Mouse (Mus musculus) forebrain, embryonic 12.5 days (tissue): ENCODE measurements at regions not wholly inside any gene's neighbourhood (a gene's known extent, or its start where the extent isn't known, plus 50 kb on each side); places are given as distances from the start of the nearest gene placed in this dataset.

Source experiments
- ATAC-seq: fragments of 200-750 bp; cut with Nextera tagmentation; 2 replicates; pipeline ENCODE4 v1.8.0; 2017; ENCODE audit warnings: moderate TSS enrichment; ENCODE audit not compliant: low FRiP score
- H3K27ac ChIP-seq: fragments of 300-500 bp; sonication (generic); 2 replicates; pipeline ENCODE4 v1.5.1; 2016; ENCODE audit warnings: mild to moderate bottlenecking
- H3K27me3 ChIP-seq: fragments of 300-500 bp; sonication (generic); 2 replicates; pipeline ENCODE4 v1.6.1; 2016; ENCODE audit warnings: mild to moderate bottlenecking
- H3K36me3 ChIP-seq: fragments of 300-500 bp; sonication (generic); replicated peaks from 2 replicates; pipeline ENCODE4 v1.6.1; 2016; ENCODE audit warnings: mild to moderate bottlenecking
- H3K4me1 ChIP-seq: fragments of 300-500 bp; sonication (generic); 2 replicates; pipeline ENCODE4 v1.6.1; 2016
- H3K4me2 ChIP-seq: fragments of 300-500 bp; sonication (generic); 2 replicates; pipeline ENCODE4 v1.6.1; 2016; ENCODE audit warnings: mild to moderate bottlenecking, moderate library complexity
- H3K4me3 ChIP-seq: fragments of 300-500 bp; sonication (generic); replicated peaks from 2 replicates; pipeline ENCODE4 v1.5.1; 2016; ENCODE audit warnings: mild to moderate bottlenecking
- H3K9ac ChIP-seq: fragments of 300-500 bp; sonication (generic); 2 replicates; pipeline ENCODE4 v1.6.1; 2016; ENCODE audit warnings: mild to moderate bottlenecking
- H3K9me3 ChIP-seq: fragments of 300-500 bp; sonication (generic); 2 replicates; pipeline ENCODE4 v1.6.1; 2016
- WGBS: fragments of 180-500 bp; shearing (Covaris S2); methylation state at CpG from one replicate; pipeline ENCODE4 v1.1.7; 2016; 5-methylcytosine and 5-hydroxymethylcytosine counted together

- H3K4me2 ChIP-seq, result no peak overlapping the region
- H3K27ac ChIP-seq, result no peak overlapping the region
- no peaks in the 10 kb centered on the region for H3K9me3 ChIP-seq
- no peaks in the 10 kb centered on the region for H3K36me3 ChIP-seq
- H3K4me3 ChIP-seq, result no peak overlapping the region
- no peak overlapping the region for H3K9ac ChIP-seq
- H3K27me3 ChIP-seq, result no peaks in the 10 kb centered on the region
- no peaks in the 10 kb centered on the region for H3K4me1 ChIP-seq
- WGBS, result 84% methylated on average over 5 of the region's 5 CpGs
- ATAC-seq, result no peak
Observed at GRCm38 (mm10) chr15:16404077-16404476, 324.5 kb upstream of the Cdh9 start.

GRCm38 (mm10) chr15:16406203-16406602, 322.4 kb upstream of the Cdh9 start:
- H3K9me3 ChIP-seq, result no peaks in the 10 kb centered on the region
- no peak overlapping the region for H3K27ac ChIP-seq
- no peak overlapping the region for H3K9ac ChIP-seq
- no peaks in the 10 kb centered on the region for H3K27me3 ChIP-seq
- H3K4me1 ChIP-seq, result no peaks in the 10 kb centered on the region
- no peak overlapping the region for H3K4me3 ChIP-seq
- H3K36me3 ChIP-seq, result no peaks in the 10 kb centered on the region
- no peak overlapping the region for H3K4me2 ChIP-seq
- ATAC-seq, result no peak

GRCm38 (mm10) chr15:16411686-16412085, 316.9 kb upstream of the Cdh9 start:
- ATAC-seq, result no peak
- H3K9ac ChIP-seq, result no peak overlapping the region
- no peaks in the 10 kb centered on the region for H3K9me3 ChIP-seq
- no peaks in the 10 kb centered on the region for H3K4me1 ChIP-seq
- H3K36me3 ChIP-seq, result no peaks in the 10 kb centered on the region
- H3K4me3 ChIP-seq, result no peak overlapping the region
- WGBS, result 92% methylated on average over 1 of the region's 1 CpGs
- no peak overlapping the region for H3K4me2 ChIP-seq
- no peaks in the 10 kb centered on the region for H3K27me3 ChIP-seq
- no peak overlapping the region for H3K27ac ChIP-seq

- H3K4me2 ChIP-seq, result no peak overlapping the region
- no peak overlapping the region for H3K4me3 ChIP-seq
- no peak for ATAC-seq
- WGBS, result 74% methylated on average over 3 of the region's 3 CpGs
- H3K4me1 ChIP-seq, result no peaks in the 10 kb centered on the region
- no peaks in the 10 kb centered on the region for H3K36me3 ChIP-seq
- no peaks in the 10 kb centered on the region for H3K27me3 ChIP-seq
- H3K9ac ChIP-seq, result no peak overlapping the region
- H3K27ac ChIP-seq, result no peak overlapping the region
- H3K9me3 ChIP-seq, result no peaks in the 10 kb centered on the region
Observed at GRCm38 (mm10) chr15:16417719-16418118, 310.8 kb upstream of the Cdh9 start.

GRCm38 (mm10) chr15:16423019-16423418, 305.5 kb upstream of the Cdh9 start:
- H3K4me2 ChIP-seq, result no peak overlapping the region
- no peak overlapping the region for H3K9ac ChIP-seq
- no peak overlapping the region for H3K27ac ChIP-seq
- no peak for ATAC-seq
- no peaks in the 10 kb centered on the region for H3K27me3 ChIP-seq
- WGBS, result 84% methylated on average over 3 of the region's 3 CpGs
- no peaks in the 10 kb centered on the region for H3K4me1 ChIP-seq
- H3K9me3 ChIP-seq, result no peaks in the 10 kb centered on the region
- no peak overlapping the region for H3K4me3 ChIP-seq
- H3K36me3 ChIP-seq, result no peaks in the 10 kb centered on the region

- no peak for ATAC-seq
- Histone ChIP-seq H3K27me3 (no peaks in the 10 kb centered on the region), H3K9me3 (no peaks in the 10 kb centered on the region), H3K9ac (no peak overlapping the region), H3K36me3 (no peaks in the 10 kb centered on the region), H3K4me3 (no peak overlapping the region), H3K4me2 (no peak overlapping the region), H3K27ac (no peak overlapping the region), H3K4me1 (no peaks in the 10 kb centered on the region)
Observed at GRCm38 (mm10) chr15:16446631-16447030, 281.9 kb upstream of the Cdh9 start.

GRCm38 (mm10) chr15:16491238-16491637, 237.3 kb upstream of the Cdh9 start:
- 5% methylated on average over 3 of the region's 3 CpGs for WGBS
- no peaks in the 10 kb centered on the region for H3K36me3 ChIP-seq
- no peak overlapping the region for H3K4me3 ChIP-seq
- H3K27me3 ChIP-seq, result no peaks in the 10 kb centered on the region
- no peak overlapping the region for H3K27ac ChIP-seq
- H3K9ac ChIP-seq, result no peak overlapping the region
- no peaks in the 10 kb centered on the region for H3K9me3 ChIP-seq
- no peak for ATAC-seq
- H3K4me1 ChIP-seq, result no peaks in the 10 kb centered on the region
- H3K4me2 ChIP-seq, result no peak overlapping the region

- Histone ChIP-seq H3K9ac (no peak overlapping the region), H3K27me3 (no peaks in the 10 kb centered on the region), H3K9me3 (no peaks in the 10 kb centered on the region), H3K36me3 (no peaks in the 10 kb centered on the region), H3K27ac (no peak overlapping the region), H3K4me3 (no peak overlapping the region), H3K4me2 (no peak overlapping the region), H3K4me1 (no peaks in the 10 kb centered on the region)
- WGBS, result 51% methylated on average over 2 of the region's 2 CpGs
- ATAC-seq, result no peak
Observed at GRCm38 (mm10) chr15:16492871-16493270, 235.7 kb upstream of the Cdh9 start.

GRCm38 (mm10) chr15:16520556-16520955, 208.0 kb upstream of the Cdh9 start:
- no peak for ATAC-seq
- Histone ChIP-seq H3K9ac (no peak overlapping the region), H3K4me2 (no peak overlapping the region), H3K27me3 (no peaks in the 10 kb centered on the region), H3K4me3 (no peak overlapping the region), H3K27ac (no peak overlapping the region), H3K36me3 (no peaks in the 10 kb centered on the region), H3K4me1 (no peaks in the 10 kb centered on the region), H3K9me3 (no peaks in the 10 kb centered on the region)
- 77% methylated on average over 4 of the region's 4 CpGs for WGBS

- no peaks in the 10 kb centered on the region for H3K4me1 ChIP-seq
- WGBS, result 90% methylated on average over 6 of the region's 6 CpGs
- H3K4me2 ChIP-seq, result no peak overlapping the region
- H3K36me3 ChIP-seq, result no peaks in the 10 kb centered on the region
- no peak overlapping the region for H3K9ac ChIP-seq
- H3K4me3 ChIP-seq, result no peak overlapping the region
- no peaks in the 10 kb centered on the region for H3K9me3 ChIP-seq
- no peaks in the 10 kb centered on the region for H3K27me3 ChIP-seq
- H3K27ac ChIP-seq, result no peak overlapping the region
- no peak for ATAC-seq
Observed at GRCm38 (mm10) chr15:16532587-16532986, 196.0 kb upstream of the Cdh9 start.

GRCm38 (mm10) chr15:16541226-16541625, 187.3 kb upstream of the Cdh9 start:
- Histone ChIP-seq H3K4me1 (no peaks in the 10 kb centered on the region), H3K4me2 (no peak overlapping the region), H3K27ac (no peak overlapping the region), H3K27me3 (no peaks in the 10 kb centered on the region), H3K9ac (no peak overlapping the region), H3K36me3 (no peaks in the 10 kb centered on the region), H3K9me3 (no peaks in the 10 kb centered on the region), H3K4me3 (no peak overlapping the region)
- no peak for ATAC-seq
- 61% methylated on average over 1 of the region's 1 CpGs for WGBS

GRCm38 (mm10) chr15:16555173-16555572, 173.4 kb upstream of the Cdh9 start:
- Histone ChIP-seq H3K9ac (no peak overlapping the region), H3K4me3 (no peak overlapping the region), H3K9me3 (no peaks in the 10 kb centered on the region), H3K27me3 (no peaks in the 10 kb centered on the region), H3K4me2 (no peak overlapping the region), H3K36me3 (no peaks in the 10 kb centered on the region), H3K4me1 (no peaks in the 10 kb centered on the region), H3K27ac (no peak overlapping the region)
- no peak for ATAC-seq
- WGBS, result 76% methylated on average over 2 of the region's 2 CpGs

- no peak for ATAC-seq
- H3K27ac ChIP-seq, result no peak overlapping the region
Observed at GRCm38 (mm10) chr15:16556338-16556737, 172.2 kb upstream of the Cdh9 start.

More at GRCm38 (mm10) chr15:16556338-16556737, 172.2 kb upstream of the Cdh9 start:
- H3K27me3 ChIP-seq, result no peaks in the 10 kb centered on the region
- H3K4me1 ChIP-seq, result no peaks in the 10 kb centered on the region
- no peak overlapping the region for H3K4me3 ChIP-seq
- H3K36me3 ChIP-seq, result no peaks in the 10 kb centered on the region
- H3K9me3 ChIP-seq, result no peaks in the 10 kb centered on the region
- no peak overlapping the region for H3K9ac ChIP-seq
- no peak overlapping the region for H3K4me2 ChIP-seq
- 26% methylated on average over 9 of the region's 9 CpGs for WGBS
